Mouse (Mus musculus): ENCODE measurements around the gene Bicra. TPM values are rescaled to one million over a fixed set of nuclear protein-coding genes. Genes with fewer than 3 reads are reported as not detected.

Gene Bicra
- polyA plus RNA-seq, 1 experiment from 2014 or later, result 2.9 TPM

GRCm38 (mm10) chr7:16028102-16028927 is 19.4 kb downstream of the Bicra start:
- H3K9ac ChIP-seq, result no peak overlapping the region
- no peak for ATAC-seq
- WGBS (ENCODE audit: insufficient replicate concordance), result 81% methylated on average over 6 of the region's 6 CpGs
- H3K36me3 ChIP-seq, result peaks cover 35% of the 10 kb centered on the region
- H3K4me1 ChIP-seq, result peaks cover 50% of the 10 kb centered on the region
- no peak overlapping the region for H3K27ac ChIP-seq
- no peak overlapping the region for H3K4me2 ChIP-seq
- H3K4me3 ChIP-seq, result no peak overlapping the region
- no peaks in the 10 kb centered on the region for H3K9me3 ChIP-seq (replicated peaks)
- H3K27me3 ChIP-seq (replicated peaks), result no peaks in the 10 kb centered on the region

DNA sequence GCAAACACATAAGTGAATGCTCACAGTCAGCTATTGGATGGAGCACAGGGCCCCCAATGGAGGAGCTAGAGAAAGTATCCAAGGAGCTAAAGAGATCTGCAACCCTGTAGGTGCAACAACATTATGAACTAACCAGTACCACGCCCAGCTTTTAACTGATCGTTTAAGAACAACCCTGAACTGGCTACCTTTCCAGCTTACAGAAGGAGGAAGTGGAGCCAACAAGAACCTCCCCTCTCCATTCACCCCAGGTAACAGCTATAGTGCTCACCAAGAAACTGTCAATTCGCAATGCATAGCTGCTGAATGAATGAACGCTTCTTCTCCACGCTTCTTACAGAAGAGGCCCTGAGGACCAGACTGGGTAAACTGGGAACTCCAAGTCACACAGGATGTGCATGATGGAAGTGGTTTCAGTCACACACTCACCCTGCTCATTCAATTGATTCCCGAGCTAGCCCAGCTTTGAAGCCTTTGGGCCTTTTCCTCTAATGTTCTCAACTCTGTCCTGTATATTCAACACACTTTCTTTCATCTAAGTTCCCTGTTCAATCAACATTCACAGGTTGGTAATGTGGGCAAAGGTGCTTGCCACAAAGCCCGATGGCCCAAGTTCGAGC is 23.0 kb downstream of the Bicra start:
- Histone ChIP-seq H3K27me3 (replicated peaks) (no peaks in the 10 kb centered on the region), H3K4me1 (peaks cover 72% of the 10 kb centered on the region), H3K4me2 (no peak overlapping the region), H3K9me3 (replicated peaks) (no peaks in the 10 kb centered on the region), H3K27ac (no peak overlapping the region; the same call in 1 of the 2 replicates), H3K4me3 (no peak overlapping the region), H3K36me3 (peaks cover 11% of the 10 kb centered on the region), H3K9ac (no peak overlapping the region)
- ATAC-seq, result no peak
- 66% methylated on average over 8 of the region's 8 CpGs for WGBS (ENCODE audit: insufficient replicate concordance)

DNA sequence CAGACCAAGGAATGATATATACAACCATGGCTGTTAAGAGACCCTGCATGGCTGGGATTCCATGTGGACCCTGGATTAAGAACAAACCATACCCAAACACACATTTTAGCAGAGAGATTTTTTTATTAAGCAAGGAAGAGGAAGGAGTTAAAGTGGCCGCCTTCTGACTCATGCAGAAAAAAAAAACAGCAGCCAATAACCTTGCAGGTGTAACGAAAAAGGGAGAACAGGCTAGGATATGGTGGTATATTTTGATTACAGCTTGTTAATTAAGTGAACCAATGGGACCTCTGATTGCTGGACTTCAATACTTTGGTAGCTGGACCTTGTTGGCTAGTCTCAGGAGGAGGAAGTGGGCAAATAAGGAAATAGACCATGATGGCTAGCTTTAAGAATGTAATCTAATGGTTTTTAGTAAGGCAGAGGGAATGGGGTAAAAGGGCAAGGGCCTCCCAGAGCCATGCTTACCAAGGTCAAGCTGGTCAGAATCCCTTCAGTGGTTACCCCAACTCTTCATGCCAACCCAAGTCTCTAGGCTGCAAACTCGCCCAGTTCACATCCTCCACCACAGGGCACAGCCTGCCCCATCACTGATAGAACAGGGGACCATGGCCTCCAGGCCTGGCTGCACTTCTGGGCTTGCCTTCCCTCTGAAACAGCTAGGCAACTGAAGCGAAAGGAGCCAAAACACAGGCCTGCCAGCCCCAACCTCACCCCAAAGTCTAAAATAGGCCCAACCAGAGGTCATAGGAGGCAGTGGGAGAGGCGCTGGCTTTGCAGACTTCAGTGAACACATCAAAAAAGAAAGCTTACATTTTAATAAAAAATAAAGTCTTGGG is 28.2 kb downstream of the Bicra start:
- Histone ChIP-seq H3K9me3 (replicated peaks) (no peaks in the 10 kb centered on the region), H3K27me3 (replicated peaks) (no peaks in the 10 kb centered on the region), H3K4me1 (peaks cover 66% of the 10 kb centered on the region), H3K36me3 (peaks cover 2% of the 10 kb centered on the region; the same call in 1 of the 2 replicates), H3K4me3 (no peak overlapping the region), H3K4me2 (no peak overlapping the region), H3K27ac (peak overlapping the region; percentile 0), H3K9ac (no peak overlapping the region)
- 0 out of 2 replicates have a peak, but pooled peaks have one; percentile 9 for ATAC-seq
- 62% methylated on average over 5 of the region's 5 CpGs for WGBS (ENCODE audit: insufficient replicate concordance)

GRCm38 (mm10) chr7:16018016-16018810 is 29.5 kb downstream of the Bicra start:
- peaks cover 68% of the 10 kb centered on the region for H3K4me1 ChIP-seq
- no peaks in the 10 kb centered on the region for H3K27me3 ChIP-seq (replicated peaks)
- peak; percentile 66 for ATAC-seq
- no peak overlapping the region for H3K9ac ChIP-seq
- 39% methylated on average over 9 of the region's 9 CpGs for WGBS (ENCODE audit: insufficient replicate concordance)
- peak overlapping the region; percentile 23 for H3K4me2 ChIP-seq
- H3K27ac ChIP-seq, result peak overlapping the region; percentile 62
- no peaks in the 10 kb centered on the region for H3K9me3 ChIP-seq (replicated peaks)
- H3K4me3 ChIP-seq, result no peak overlapping the region
- H3K36me3 ChIP-seq, result peaks cover 6% of the 10 kb centered on the region

GRCm38 (mm10) chr7:16015384-16015783 is 32.3 kb downstream of the Bicra start:
- ATAC-seq, result no peak
- H3K27me3 ChIP-seq (replicated peaks), result no peaks in the 10 kb centered on the region
- H3K4me3 ChIP-seq, result no peak overlapping the region
- no peak overlapping the region for H3K9ac ChIP-seq
- no peaks in the 10 kb centered on the region for H3K9me3 ChIP-seq (replicated peaks)
- peaks cover 6% of the 10 kb centered on the region for H3K36me3 ChIP-seq
- peaks cover 73% of the 10 kb centered on the region for H3K4me1 ChIP-seq
- H3K4me2 ChIP-seq, result no peak overlapping the region
- H3K27ac ChIP-seq, result no peak overlapping the region
- WGBS (ENCODE audit: insufficient replicate concordance), result 65% methylated on average over 5 of the region's 5 CpGs

GRCm38 (mm10) chr7:16014521-16015175 is 33.1 kb downstream of the Bicra start:
- H3K9ac ChIP-seq, result no peak overlapping the region
- peaks cover 73% of the 10 kb centered on the region for H3K4me1 ChIP-seq
- no peak overlapping the region for H3K27ac ChIP-seq
- no peak overlapping the region for H3K4me3 ChIP-seq
- peaks cover 6% of the 10 kb centered on the region for H3K36me3 ChIP-seq
- no peak overlapping the region for H3K4me2 ChIP-seq
- no peaks in the 10 kb centered on the region for H3K9me3 ChIP-seq (replicated peaks)
- 79% methylated on average over 8 of the region's 8 CpGs for WGBS (ENCODE audit: insufficient replicate concordance)
- no peak for ATAC-seq
- H3K27me3 ChIP-seq (replicated peaks), result no peaks in the 10 kb centered on the region

- Histone ChIP-seq H3K4me1 (peaks cover 65% of the 10 kb centered on the region), H3K27ac (no peak overlapping the region), H3K4me3 (no peak overlapping the region), H3K36me3 (peaks cover 6% of the 10 kb centered on the region), H3K9me3 (replicated peaks) (no peaks in the 10 kb centered on the region), H3K4me2 (no peak overlapping the region), H3K9ac (no peak overlapping the region), H3K27me3 (replicated peaks) (no peaks in the 10 kb centered on the region)
- WGBS (ENCODE audit: insufficient replicate concordance), result 63% methylated on average over 5 of the region's 5 CpGs
- no peak for ATAC-seq
Measured at GRCm38 (mm10) chr7:16013722-16014275, 33.9 kb downstream of the Bicra start.

DNA sequence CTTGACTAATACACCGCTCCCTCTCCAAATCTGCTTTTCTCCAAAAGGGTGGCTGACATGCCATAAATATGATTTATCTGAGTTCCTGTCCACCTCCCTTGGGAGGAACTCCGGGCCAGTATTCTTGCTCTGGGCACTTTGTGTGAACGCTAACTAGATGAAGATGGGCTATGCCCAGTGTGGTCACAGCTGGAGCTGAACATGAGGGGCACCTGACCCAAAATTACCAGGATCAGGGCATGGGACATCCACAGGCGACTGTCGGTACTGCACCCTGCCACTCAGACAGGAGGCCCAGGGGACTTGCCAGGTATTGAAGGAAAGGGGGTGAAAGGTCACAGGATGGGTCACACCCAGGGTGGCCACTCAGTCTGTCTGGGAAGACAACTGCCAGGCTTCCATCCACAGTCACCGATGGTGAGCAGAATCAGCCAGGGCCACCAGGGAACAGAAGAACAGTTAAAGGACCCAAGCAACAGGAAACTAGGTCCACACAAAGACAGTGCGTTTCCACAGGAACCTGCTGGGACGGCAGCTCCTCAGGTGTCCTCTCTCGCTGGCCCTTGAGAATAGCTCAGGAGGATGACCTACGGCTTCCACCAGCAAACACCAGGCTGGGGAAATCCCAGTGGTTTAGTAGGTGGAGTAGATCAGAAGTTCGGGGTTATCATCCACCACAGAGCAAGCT is 35.0 kb downstream of the Bicra start:
- no peak for ATAC-seq
- Histone ChIP-seq H3K9ac (no peak overlapping the region), H3K27ac (no peak overlapping the region), H3K4me3 (no peak overlapping the region), H3K27me3 (replicated peaks) (no peaks in the 10 kb centered on the region), H3K4me1 (peaks cover 58% of the 10 kb centered on the region), H3K4me2 (no peak overlapping the region), H3K36me3 (peaks cover 6% of the 10 kb centered on the region), H3K9me3 (replicated peaks) (no peaks in the 10 kb centered on the region)
- 64% methylated on average over 11 of the region's 11 CpGs for WGBS (ENCODE audit: insufficient replicate concordance)

DNA sequence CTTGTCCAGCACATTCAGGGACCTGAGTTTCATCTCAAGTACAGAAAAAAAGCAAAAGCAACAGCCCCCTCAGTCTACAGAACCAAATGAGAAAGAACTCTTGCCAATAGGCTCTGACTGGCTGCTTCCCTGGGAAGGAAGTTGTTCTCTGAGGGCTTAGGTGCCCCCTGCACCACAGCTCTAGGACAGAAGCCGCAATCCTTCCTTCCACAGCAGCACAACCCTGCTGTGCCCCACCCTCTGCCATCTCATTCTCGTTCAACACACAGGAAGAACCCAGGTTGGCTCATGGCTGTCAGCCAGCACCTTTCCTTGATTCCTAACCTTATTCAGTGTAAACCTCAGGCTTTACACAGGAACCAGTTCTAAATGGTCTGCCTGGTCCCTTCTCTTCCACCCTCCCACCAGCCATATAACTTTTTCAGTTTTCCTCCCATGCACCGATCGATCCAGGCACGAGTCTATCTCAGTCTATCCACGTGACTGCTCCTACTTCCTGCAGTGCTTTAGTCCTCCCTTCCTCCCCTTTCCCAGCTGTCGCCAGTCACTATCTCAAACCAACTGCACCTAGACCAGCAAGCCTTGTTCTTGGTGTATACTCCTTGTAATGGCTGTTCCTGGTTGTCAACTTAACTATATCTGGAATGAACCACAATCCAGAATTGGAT is 36.2 kb downstream of the Bicra start:
- peaks cover 6% of the 10 kb centered on the region for H3K36me3 ChIP-seq
- H3K4me3 ChIP-seq, result no peak overlapping the region
- H3K27ac ChIP-seq, result no peak overlapping the region
- no peak for ATAC-seq
- no peaks in the 10 kb centered on the region for H3K27me3 ChIP-seq (replicated peaks)
- WGBS (ENCODE audit: insufficient replicate concordance), result 36% methylated on average over 7 of the region's 7 CpGs
- H3K9ac ChIP-seq, result no peak overlapping the region
- H3K4me2 ChIP-seq, result peak overlapping the region; percentile 23
- H3K9me3 ChIP-seq (replicated peaks), result no peaks in the 10 kb centered on the region
- H3K4me1 ChIP-seq, result peaks cover 50% of the 10 kb centered on the region

DNA sequence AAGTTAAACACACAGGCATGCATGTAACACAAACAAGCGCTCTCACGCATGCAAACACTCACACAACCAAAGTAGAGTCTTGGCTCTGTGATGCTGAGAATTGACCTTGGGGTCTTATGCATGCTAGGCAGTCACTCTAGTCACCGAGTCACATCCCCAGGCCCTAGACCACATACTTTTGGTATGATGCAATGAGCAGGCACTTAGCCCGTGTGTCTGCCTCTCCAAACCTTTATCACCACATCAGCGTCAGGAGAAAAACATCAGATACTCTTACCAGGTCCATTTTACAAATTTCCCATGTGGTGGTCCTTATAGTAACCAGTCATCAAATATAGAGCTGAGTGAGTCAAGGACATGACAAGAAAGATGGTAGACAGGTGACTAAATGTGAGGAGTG is 37.1 kb downstream of the Bicra start:
- H3K27ac ChIP-seq, result no peak overlapping the region
- H3K27me3 ChIP-seq (replicated peaks), result no peaks in the 10 kb centered on the region
- peaks cover 6% of the 10 kb centered on the region for H3K36me3 ChIP-seq
- WGBS (ENCODE audit: insufficient replicate concordance), result 73% methylated on average over 5 of the region's 5 CpGs
- no peak overlapping the region for H3K4me2 ChIP-seq
- H3K9me3 ChIP-seq (replicated peaks), result no peaks in the 10 kb centered on the region
- H3K9ac ChIP-seq, result no peak overlapping the region
- no peak overlapping the region for H3K4me3 ChIP-seq
- H3K4me1 ChIP-seq, result peaks cover 50% of the 10 kb centered on the region
- no peak for ATAC-seq

Measured in liver, embryonic 12.5 days (tissue).